ENCODE assay signal across 24 mouse cellular contexts in genomic region chr5:27156366-27156765, GRCm38 (mm10).
"Had no signal": no experiment of that assay in that cellular context is flagged by ENCODE, and none has a peak within 500 bp of the region (broad histone marks: within the 10 kb centered on the region; RNA-seq: fewer than 3 reads in every experiment).

No protein-coding gene starts in this region.

- H3K4me1 ChIP-seq: limb, embryonic 13.5 days; liver, embryonic 12.5 days; liver, embryonic 15.5 days; lung, embryonic 15.5 days; megakaryocyte, embryonic 14.5 days; midbrain, embryonic 10.5 days had no signal

- H3K27me3 ChIP-seq: limb, embryonic 13.5 days; liver, embryonic 12.5 days; liver, embryonic 15.5 days; lung, embryonic 15.5 days; megakaryocyte, embryonic 14.5 days; midbrain, embryonic 13.5 days; neural tube, embryonic 13.5 days had no signal

- H3K27ac ChIP-seq: limb, embryonic 10.5 days; limb, embryonic 13.5 days; liver, embryonic 12.5 days; liver, embryonic 15.5 days; lung, embryonic 15.5 days; midbrain, embryonic 10.5 days; midbrain, embryonic 13.5 days; neural tube, embryonic 13.5 days; stomach, postnatal 0 days had no signal

- ATAC-seq: liver, embryonic 12.5 days; midbrain, embryonic 13.5 days; midbrain, embryonic 16.5 days had no signal

- H3K4me3 ChIP-seq: limb, embryonic 10.5 days; limb, embryonic 13.5 days; liver, embryonic 12.5 days; liver, embryonic 15.5 days; lung, embryonic 15.5 days; megakaryocyte, embryonic 14.5 days; midbrain, embryonic 10.5 days; midbrain, embryonic 13.5 days; myocyte; neural tube, embryonic 13.5 days had no signal

- DNase-seq: kidney, adult 9 months; kidney, postnatal 14 days; kidney, postnatal 4 days; liver; lung, adult 18-20 months; lung, postnatal 10 days; lung, postnatal 36 days; retina, postnatal 1 day; right cerebral cortex, postnatal 25 days; thymus, adult 2 months; thymus, postnatal 14 days; thymus, postnatal 4 days had no signal
